Mouse (Mus musculus): ENCODE measurements at regions not wholly inside any gene's neighbourhood (a gene's known extent, or its start where the extent isn't known, plus 50 kb on each side); places are given as distances from the start of the nearest gene placed in this dataset.

- TF ChIP-seq ZC3H11A (IDR thresholded peaks at IDR 0.05; ENCODE audit: borderline replicate concordance, low read depth, low read length) (no peak), ZNF384 (IDR thresholded peaks at IDR 0.05; ENCODE audit: low read depth, low read length) (no peak), CHD2 (IDR thresholded peaks at IDR 0.05; ENCODE audit: low read depth, low read length) (no peak), HCFC1 (IDR thresholded peaks at IDR 0.05; ENCODE audit: borderline replicate concordance, insufficient read depth, low read length) (no peak)
Observed at GRCm38 (mm10) chr8:103502991-103503767, 598.2 kb upstream of the Cdh5 start.
